Mouse (Mus musculus) stomach, postnatal 0 days (tissue): Measurements from ENCODE around the gene Olfr64. TPM values are rescaled to one million over a fixed set of nuclear protein-coding genes. Genes with fewer than 3 reads are reported as not detected.

Source experiments
- ATAC-seq: fragments of 200-750 bp; cut with Nextera tagmentation; 2 replicates; pipeline ENCODE4 v1.8.0; 2017; ENCODE audit not compliant: low FRiP score, low TSS enrichment
- DNase-seq: peaks from one replicate; pipeline ENCODE4 v3.0.0-alpha.2; 2016; ENCODE audit warnings: low spot score
- H3K27ac ChIP-seq: fragments of 300-500 bp; sonication (generic); replicated peaks from 2 replicates; pipeline ENCODE4 v1.5.1; 2014; ENCODE audit warnings: mild to moderate bottlenecking, control low read depth
- H3K27me3 ChIP-seq: fragments of 300-500 bp; sonication (generic); 2 replicates; pipeline ENCODE4 v1.6.1; 2014; ENCODE audit warnings: low read length; ENCODE audit not compliant: control insufficient read depth, insufficient read depth
- H3K36me3 ChIP-seq: fragments of 300-500 bp; sonication (generic); 2 replicates; pipeline ENCODE4 v1.6.1; 2014; ENCODE audit warnings: low read length, mixed read lengths; ENCODE audit not compliant: control insufficient read depth, insufficient read depth
- H3K4me1 ChIP-seq: fragments of 300-500 bp; sonication (generic); replicated peaks from 2 replicates; pipeline ENCODE4 v1.6.1; 2014; ENCODE audit warnings: antibody characterized with exemption; ENCODE audit not compliant: control insufficient read depth, insufficient read depth
- H3K4me2 ChIP-seq: fragments of 300-500 bp; sonication (generic); replicated peaks from 2 replicates; pipeline ENCODE4 v1.6.1; 2014; ENCODE audit warnings: low read depth, mild to moderate bottlenecking, control low read depth, moderate library complexity
- H3K4me3 ChIP-seq: fragments of 300-500 bp; sonication (generic); 2 replicates; pipeline ENCODE4 v1.5.1; 2014; ENCODE audit warnings: low read depth, low read length, control low read depth
- H3K9ac ChIP-seq: fragments of 300-500 bp; sonication (generic); 2 replicates; pipeline ENCODE4 v1.6.1; 2014; ENCODE audit warnings: mild to moderate bottlenecking, low read length, control low read depth, mixed read lengths
- H3K9me3 ChIP-seq: fragments of 300-500 bp; sonication (generic); 2 replicates; pipeline ENCODE4 v1.6.1; 2016; ENCODE audit warnings: low read length; ENCODE audit not compliant: control insufficient read depth
- CTCF ChIP-seq: IDR thresholded peaks from 2 replicates; pipeline ENCODE4 v1.5.1; 2016; ENCODE audit warnings: antibody characterized with exemption, low read depth, mild to moderate bottlenecking, moderate library complexity
- EP300 ChIP-seq: optimal IDR thresholded peaks from 2 replicates; pipeline ENCODE3; 2016; ENCODE audit warnings: antibody characterized with exemption
- WGBS: fragments of 180-500 bp; shearing (Covaris S2); extraction: QIAGEN DNeasy Blood & Tissue Kit; methylation state at CpG from one replicate; pipeline ENCODE4 v1.1.7; 2014; 5-methylcytosine and 5-hydroxymethylcytosine counted together
- polyA plus RNA-seq: library from polyadenylated mRNA; unstranded; fragments of >200 nt; fragmentation: Nextera tagmentation; extraction: Ambion mirVana; gene quantifications from 2 replicates; pipeline ENCODE4 v1.2.1, GENCODE M21; 2015

The Olfr64 gene
- polyA plus RNA-seq, 1 experiment from 2014 or later: not detected

GRCm38 (mm10) chr7:103844525-103845325 is 49.6 kb downstream of the Olfr64 start:
- 26% methylated on average over 1 of the region's 2 CpGs for WGBS
- no peak overlapping the region for H3K4me2 ChIP-seq
- ATAC-seq (no peak), DNase-seq (no peak)
- no peaks in the 10 kb centered on the region for H3K27me3 ChIP-seq
- H3K27ac ChIP-seq: no peak overlapping the region
- no peaks in the 10 kb centered on the region for H3K4me1 ChIP-seq
- no peaks in the 10 kb centered on the region for H3K9me3 ChIP-seq
- TF ChIP-seq CTCF (no peak), EP300 (no peak)
- no peaks in the 10 kb centered on the region for H3K36me3 ChIP-seq
- H3K9ac ChIP-seq: no peak overlapping the region
- H3K4me3 ChIP-seq: no peak overlapping the region

- TF ChIP-seq CTCF (no peak), EP300 (no peak)
- ATAC-seq: no peak
- 75% methylated on average over 2 of the region's 2 CpGs for WGBS
Measured at GRCm38 (mm10) chr7:103843034-103843433, 51.3 kb downstream of the Olfr64 start, which contains the start of gene Hbb-bh1. Hbb-bh1 (minus strand) TSS chr7:103843164.

GRCm38 (mm10) chr7:103840268-103840667 is 54.0 kb downstream of the Olfr64 start, which contains the start of gene Hbb-bh2:
Hbb-bh2 (minus strand) TSS chr7:103840520.
- 54% methylated on average over 3 of the region's 3 CpGs for WGBS
- H3K9ac ChIP-seq: no peak within 1 kb of the TSS
- no peak for DNase-seq
- no peak within 1 kb of the TSS for H3K4me3 ChIP-seq
- no peaks in the 10 kb centered on the region for H3K36me3 ChIP-seq
- ATAC-seq: no peak
- no peaks in the 10 kb centered on the region for H3K27me3 ChIP-seq
- no peak for TF ChIP-seq EP300
- TF ChIP-seq CTCF: no peak
- no peak within 1 kb of the TSS for H3K4me2 ChIP-seq
- H3K27ac ChIP-seq: no peak within 1 kb of the TSS
- H3K4me1 ChIP-seq: no peaks in the 10 kb centered on the region
- no peaks in the 10 kb centered on the region for H3K9me3 ChIP-seq

More at GRCm38 (mm10) chr7:103843034-103843433, 51.3 kb downstream of the Olfr64 start, which contains the start of gene Hbb-bh1:
- Histone ChIP-seq H3K4me2 (no peak within 1 kb of the TSS), H3K9ac (no peak within 1 kb of the TSS), H3K9me3 (no peaks in the 10 kb centered on the region), H3K36me3 (no peaks in the 10 kb centered on the region), H3K4me3 (no peak within 1 kb of the TSS), H3K4me1 (no peaks in the 10 kb centered on the region), H3K27ac (no peak within 1 kb of the TSS), H3K27me3 (no peaks in the 10 kb centered on the region)
- no peak for DNase-seq

Other genes with a start within 250 kb of the Olfr64 start
- not detected in 2 replicates for gene Olfr623, start 230.8 kb downstream of the Olfr64 start, polyA plus RNA-seq
- 0.02 TPM in 1 of 2 replicates, not detected in the other for gene Olfr624, start 223.3 kb downstream of the Olfr64 start, polyA plus RNA-seq
- gene Olfr625-ps1, start 211.8 kb downstream of the Olfr64 start, polyA plus RNA-seq: not detected in 2 replicates
- not detected in 2 replicates for gene Olfr243, start 179.8 kb downstream of the Olfr64 start, polyA plus RNA-seq
- not detected in 2 replicates for gene Olfr628, start 164.1 kb downstream of the Olfr64 start, polyA plus RNA-seq
- not detected in 2 replicates for gene Olfr629, start 149.5 kb downstream of the Olfr64 start, polyA plus RNA-seq
- gene Olfr630, start 137.2 kb downstream of the Olfr64 start, polyA plus RNA-seq: not detected in 2 replicates
- not detected in 2 replicates for gene Olfr69, start 122.9 kb downstream of the Olfr64 start, polyA plus RNA-seq
- gene Olfr68, start 114.8 kb downstream of the Olfr64 start, polyA plus RNA-seq: 0.02 TPM in 1 of 2 replicates, not detected in the other
- not detected in 2 replicates for gene Olfr67, start 102.7 kb downstream of the Olfr64 start, polyA plus RNA-seq
- 137 and 177 TPM in 2 replicates for gene Hbb-bt, start 80.5 kb downstream of the Olfr64 start, polyA plus RNA-seq
- gene Hbb-bs, start 66.4 kb downstream of the Olfr64 start, polyA plus RNA-seq: 597 and 747 TPM in 2 replicates
- not detected in 2 replicates for gene Hbb-bh2, start 54.0 kb downstream of the Olfr64 start, polyA plus RNA-seq
- gene Hbb-bh1, start 51.3 kb downstream of the Olfr64 start, polyA plus RNA-seq: not detected in 2 replicates
- gene Hbb-y, start 41.3 kb downstream of the Olfr64 start, polyA plus RNA-seq: not detected in 2 replicates
- gene Olfr66, start 8.2 kb downstream of the Olfr64 start, polyA plus RNA-seq: not detected in 2 replicates
- gene Olfr65, start 9.0 kb upstream of the Olfr64 start, polyA plus RNA-seq: not detected in 2 replicates
- not detected in 2 replicates for gene Olfr631, start 34.3 kb upstream of the Olfr64 start, polyA plus RNA-seq
- not detected in 2 replicates for gene Olfr632, start 39.9 kb upstream of the Olfr64 start, polyA plus RNA-seq
- gene Olfr633, start 50.0 kb upstream of the Olfr64 start, polyA plus RNA-seq: not detected in 2 replicates
- gene Olfr635, start 76.7 kb upstream of the Olfr64 start, polyA plus RNA-seq: 0.01 TPM in 1 of 2 replicates, not detected in the other
- not detected in 2 replicates for gene Olfr638, start 104.3 kb upstream of the Olfr64 start, polyA plus RNA-seq
- 0.01 TPM in 1 of 2 replicates, not detected in the other for gene Olfr639, start 122.8 kb upstream of the Olfr64 start, polyA plus RNA-seq
- gene Olfr640, start 131.1 kb upstream of the Olfr64 start, polyA plus RNA-seq: 0.04 TPM in 1 of 2 replicates, not detected in the other
- not detected in 2 replicates for gene Olfr641, start 141.0 kb upstream of the Olfr64 start, polyA plus RNA-seq
- gene Olfr642, start 158.2 kb upstream of the Olfr64 start, polyA plus RNA-seq: not detected in 2 replicates
- not detected in 2 replicates for gene 4930516K23Rik, start 167.0 kb upstream of the Olfr64 start, polyA plus RNA-seq
- gene Olfr644, start 177.4 kb upstream of the Olfr64 start, polyA plus RNA-seq: not detected in 2 replicates
- not detected in 2 replicates for gene Olfr645, start 191.0 kb upstream of the Olfr64 start, polyA plus RNA-seq
- 0.11 TPM in 1 of 2 replicates, not detected in the other for gene Olfr646, start 210.4 kb upstream of the Olfr64 start, polyA plus RNA-seq
- not detected in 2 replicates for gene Ubqln5, start 235.3 kb upstream of the Olfr64 start, polyA plus RNA-seq
- not detected in 2 replicates for gene Olfr643, start 242.9 kb upstream of the Olfr64 start, polyA plus RNA-seq
- gene Ubqln3, start 248.8 kb upstream of the Olfr64 start, polyA plus RNA-seq: not detected in 2 replicates